Mouse (Mus musculus) midbrain, embryonic 12.5 days (tissue): ENCODE measurements around the gene Cemip2. TPM values are rescaled to one million over a fixed set of nuclear protein-coding genes. Genes with fewer than 3 reads are reported as not detected.

Experiments
- ATAC-seq: fragments of 200-750 bp; cut with Nextera tagmentation; 2 replicates; pipeline ENCODE4 v1.8.0; 2017; ENCODE audit warnings: low read depth, moderate TSS enrichment, moderate library complexity; ENCODE audit not compliant: low FRiP score
- H3K27ac ChIP-seq: fragments of 300-500 bp; sonication (generic); replicated peaks from 2 replicates; pipeline ENCODE4 v1.5.1; 2016; ENCODE audit warnings: mild to moderate bottlenecking
- H3K27me3 ChIP-seq: fragments of 300-500 bp; sonication (generic); 2 replicates; pipeline ENCODE4 v1.6.1; 2016; ENCODE audit warnings: mild to moderate bottlenecking
- H3K36me3 ChIP-seq: fragments of 300-500 bp; sonication (generic); 2 replicates; pipeline ENCODE4 v1.6.1; 2016
- H3K4me1 ChIP-seq: fragments of 300-500 bp; sonication (generic); 2 replicates; pipeline ENCODE4 v1.6.1; 2016
- H3K4me2 ChIP-seq: fragments of 300-500 bp; sonication (generic); replicated peaks from 2 replicates; pipeline ENCODE4 v1.6.1; 2016; ENCODE audit warnings: mild to moderate bottlenecking, moderate library complexity
- H3K4me3 ChIP-seq: fragments of 300-500 bp; sonication (generic); 2 replicates; pipeline ENCODE4 v1.5.1; 2016; ENCODE audit warnings: mild to moderate bottlenecking
- H3K9ac ChIP-seq: fragments of 300-500 bp; sonication (generic); replicated peaks from 2 replicates; pipeline ENCODE4 v1.6.1; 2016; ENCODE audit warnings: mild to moderate bottlenecking, moderate library complexity
- H3K9me3 ChIP-seq: fragments of 300-500 bp; sonication (generic); 2 replicates; pipeline ENCODE4 v1.6.1; 2016; ENCODE audit warnings: mild to moderate bottlenecking
- WGBS: fragments of 180-500 bp; shearing (Covaris S2); methylation state at CpG from one replicate; pipeline ENCODE4 v1.1.7; 2016; 5-methylcytosine and 5-hydroxymethylcytosine counted together
- polyA plus RNA-seq: library from polyadenylated mRNA; unstranded; fragments of >200 nt; fragmentation: Nextera tagmentation; extraction: Ambion mirVana; gene quantifications from 2 replicates; pipeline ENCODE4 v1.2.1, GENCODE M21; 2016

The Cemip2 gene
- 105 and 113 TPM in 2 replicates for polyA plus RNA-seq

DNA sequence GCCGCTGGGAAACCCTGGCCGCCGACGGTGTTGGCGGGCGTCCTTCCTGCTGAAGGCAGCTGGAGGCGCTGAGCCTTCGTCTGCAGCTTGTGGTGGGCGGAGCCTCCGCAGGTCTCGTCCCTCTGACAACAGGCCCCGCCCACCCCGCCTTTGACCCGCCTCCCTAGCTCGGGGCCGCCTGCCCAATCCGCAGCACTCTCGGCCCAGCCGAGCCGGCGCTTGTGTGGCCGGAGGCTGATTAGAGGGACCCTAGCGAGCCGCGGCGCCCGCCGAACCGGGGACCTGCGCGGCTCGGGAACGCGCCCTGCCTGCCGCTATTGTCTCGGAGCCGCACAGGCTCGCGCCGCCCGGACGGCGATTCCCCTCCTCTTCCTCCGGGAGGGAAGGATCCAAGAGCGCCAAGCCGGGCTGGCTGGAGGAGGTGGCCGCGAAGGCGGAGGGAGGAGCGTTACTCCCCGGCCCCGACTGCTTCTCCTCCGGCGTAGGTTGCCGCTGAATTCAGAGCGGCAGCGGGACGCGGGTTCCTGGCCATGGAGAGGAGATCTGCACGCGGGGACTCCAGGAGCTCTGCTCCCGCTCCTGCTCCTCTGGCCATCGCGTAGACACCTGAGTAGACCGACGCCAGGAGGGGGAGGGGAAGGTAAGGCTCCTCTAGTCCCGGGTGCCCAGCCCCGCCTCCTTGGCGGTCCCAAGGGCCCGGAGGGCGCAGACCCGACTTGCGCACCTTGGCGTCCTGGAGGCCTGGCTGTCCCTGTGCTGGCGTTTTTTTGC, at the start of gene Cemip2:
Gene Cemip2 (plus strand): TSS at position 196 of the 771 bp plus-strand sequence.
- Histone ChIP-seq H3K9ac (peak within 1 kb of the TSS; percentile 96), H3K4me1 (peaks cover 47% of the 10 kb centered on the region), H3K4me3 (peak within 1 kb of the TSS; percentile 93), H3K36me3 (no peaks in the 10 kb centered on the region), H3K27me3 (no peaks in the 10 kb centered on the region), H3K4me2 (peak within 1 kb of the TSS; percentile 89), H3K9me3 (no peaks in the 10 kb centered on the region), H3K27ac (peak within 1 kb of the TSS; percentile 95)
- ATAC-seq: peak; percentile 95
- WGBS: under 1% methylated on average over 75 of the region's 75 CpGs

DNA sequence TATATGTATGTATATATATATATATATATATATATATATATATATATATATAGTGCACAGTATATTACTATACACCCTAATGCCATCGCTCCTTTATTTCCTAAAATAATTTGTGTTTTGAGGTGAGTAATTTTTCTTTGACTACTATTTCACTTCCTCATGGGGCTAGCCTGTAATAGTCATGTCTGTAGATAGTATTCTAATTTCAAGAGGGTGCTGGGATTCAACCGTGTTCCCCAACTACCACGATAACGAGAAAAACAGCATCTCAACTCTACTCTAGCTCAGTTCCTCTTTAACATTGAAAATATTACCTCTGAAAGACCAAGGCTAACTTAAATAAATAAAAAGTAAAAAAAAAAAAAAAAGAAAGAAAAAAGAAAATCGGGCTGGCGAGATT, 49.8 kb upstream of the Cemip2 start:
- Histone ChIP-seq H3K4me1 (peaks cover 16% of the 10 kb centered on the region), H3K9ac (no peak overlapping the region), H3K9me3 (no peaks in the 10 kb centered on the region), H3K27me3 (no peaks in the 10 kb centered on the region), H3K4me2 (no peak overlapping the region), H3K27ac (no peak overlapping the region), H3K36me3 (no peaks in the 10 kb centered on the region), H3K4me3 (no peak overlapping the region)
- no peak for ATAC-seq
- WGBS: 97% methylated on average over 6 of the region's 6 CpGs

DNA sequence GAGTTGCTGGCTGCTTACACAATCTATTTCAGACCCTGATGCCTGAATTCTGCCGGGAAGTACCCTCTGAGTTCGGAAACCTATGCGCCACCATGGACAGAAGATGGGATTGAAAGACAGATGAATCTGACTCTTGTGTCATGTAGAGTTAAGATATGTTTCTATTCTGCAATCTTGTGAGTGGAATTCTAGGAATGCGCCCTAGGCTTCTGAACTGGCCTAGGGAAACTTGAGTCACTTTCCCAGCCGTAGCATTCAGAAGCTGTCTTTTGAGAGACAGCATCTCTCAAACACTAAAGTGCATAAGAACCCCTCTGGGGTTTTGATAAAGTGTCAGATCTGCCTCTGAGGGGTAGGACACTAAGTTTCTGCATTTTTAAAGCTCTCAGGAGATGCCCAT, 46.3 kb upstream of the Cemip2 start:
- H3K27ac ChIP-seq: no peak overlapping the region
- H3K4me3 ChIP-seq: no peak overlapping the region
- 84% methylated on average over 5 of the region's 5 CpGs for WGBS
- no peaks in the 10 kb centered on the region for H3K4me1 ChIP-seq
- H3K36me3 ChIP-seq: no peaks in the 10 kb centered on the region
- H3K27me3 ChIP-seq: no peaks in the 10 kb centered on the region
- H3K9me3 ChIP-seq: no peaks in the 10 kb centered on the region
- ATAC-seq: no peak
- H3K4me2 ChIP-seq: no peak overlapping the region
- no peak overlapping the region for H3K9ac ChIP-seq

DNA sequence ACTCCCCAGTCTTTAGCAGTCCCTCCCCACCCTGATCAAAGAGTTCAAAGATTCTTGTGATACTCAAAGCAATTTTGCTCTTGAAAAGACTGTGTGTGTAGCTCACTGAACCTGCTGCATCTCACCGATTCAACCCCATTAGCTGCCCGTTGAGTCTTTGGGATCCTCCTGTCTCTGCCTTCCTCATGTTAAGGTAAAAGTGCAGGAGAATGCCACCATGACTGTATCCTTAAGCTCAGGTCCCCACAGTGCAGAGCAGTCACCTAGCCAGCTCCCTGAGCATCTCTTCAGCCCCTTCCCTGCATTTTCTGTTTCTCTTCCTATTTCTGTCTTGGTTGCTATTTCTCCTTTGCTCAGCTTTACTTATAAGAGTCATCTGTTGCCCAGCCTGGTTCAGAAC, 45.0 kb upstream of the Cemip2 start:
- WGBS: 98% methylated on average over 2 of the region's 2 CpGs

DNA sequence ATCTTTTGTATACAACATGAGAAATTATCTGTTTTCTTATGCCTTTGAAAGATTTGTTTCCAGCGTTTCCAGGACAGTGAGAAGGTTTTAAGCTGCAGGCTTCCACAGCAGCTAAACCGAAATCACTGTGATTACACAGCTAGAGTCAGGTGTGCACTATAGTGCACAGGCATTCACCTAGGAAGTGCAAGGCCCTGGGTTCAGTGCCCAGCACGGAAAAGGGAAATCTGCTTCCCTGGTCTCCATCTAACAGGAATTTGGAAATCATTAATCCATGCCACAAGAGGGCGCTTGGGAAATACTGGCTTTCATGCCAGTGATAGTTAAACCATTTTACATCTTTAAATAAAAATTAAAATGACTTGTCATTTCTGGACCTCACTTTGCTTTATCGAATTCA, 44.0 kb upstream of the Cemip2 start:
- ATAC-seq: no peak
- Histone ChIP-seq H3K27me3 (no peaks in the 10 kb centered on the region), H3K9me3 (no peaks in the 10 kb centered on the region), H3K27ac (no peak overlapping the region), H3K4me2 (no peak overlapping the region), H3K36me3 (no peaks in the 10 kb centered on the region), H3K4me1 (peaks cover 3% of the 10 kb centered on the region; the same call in 1 of the 2 replicates), H3K4me3 (no peak overlapping the region), H3K9ac (no peak overlapping the region)
- WGBS: 36% methylated on average over 5 of the region's 5 CpGs

More for the DNA sequence above, 45.0 kb upstream of the Cemip2 start:
- H3K27me3 ChIP-seq: no peaks in the 10 kb centered on the region
- H3K36me3 ChIP-seq: no peaks in the 10 kb centered on the region
- H3K4me2 ChIP-seq: no peak overlapping the region
- H3K4me1 ChIP-seq: no peaks in the 10 kb centered on the region
- no peak for ATAC-seq
- H3K27ac ChIP-seq: no peak overlapping the region
- H3K9me3 ChIP-seq: no peaks in the 10 kb centered on the region
- H3K4me3 ChIP-seq: no peak overlapping the region
- no peak overlapping the region for H3K9ac ChIP-seq

DNA sequence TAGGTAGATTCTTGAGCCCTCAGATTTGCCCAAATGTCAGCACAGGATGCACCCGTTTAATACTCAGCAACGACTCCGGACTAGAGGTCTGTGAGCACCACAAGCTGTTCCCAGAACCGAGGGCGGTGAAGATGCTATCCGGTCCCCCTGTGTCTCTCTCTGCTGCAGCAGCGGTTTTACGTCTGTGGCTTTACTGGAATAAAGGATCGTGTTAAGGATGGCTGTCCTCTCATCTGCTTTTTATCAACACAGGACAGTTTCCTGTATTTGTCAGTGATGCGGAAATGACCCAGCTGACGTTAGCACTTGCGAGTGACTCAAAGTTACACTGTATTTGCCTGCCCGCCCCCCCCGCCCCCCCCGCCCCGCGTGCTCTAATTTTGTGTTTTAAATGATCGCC, 40.7 kb upstream of the Cemip2 start:
- H3K36me3 ChIP-seq: no peaks in the 10 kb centered on the region
- H3K27ac ChIP-seq: no peak overlapping the region
- H3K4me3 ChIP-seq: no peak overlapping the region
- no peak overlapping the region for H3K4me2 ChIP-seq
- peaks cover 3% of the 10 kb centered on the region; the same call in 1 of the 2 replicates for H3K4me1 ChIP-seq
- WGBS: 74% methylated on average over 18 of the region's 18 CpGs
- no peaks in the 10 kb centered on the region for H3K9me3 ChIP-seq
- H3K27me3 ChIP-seq: no peaks in the 10 kb centered on the region
- no peak overlapping the region for H3K9ac ChIP-seq
- no peak for ATAC-seq

DNA sequence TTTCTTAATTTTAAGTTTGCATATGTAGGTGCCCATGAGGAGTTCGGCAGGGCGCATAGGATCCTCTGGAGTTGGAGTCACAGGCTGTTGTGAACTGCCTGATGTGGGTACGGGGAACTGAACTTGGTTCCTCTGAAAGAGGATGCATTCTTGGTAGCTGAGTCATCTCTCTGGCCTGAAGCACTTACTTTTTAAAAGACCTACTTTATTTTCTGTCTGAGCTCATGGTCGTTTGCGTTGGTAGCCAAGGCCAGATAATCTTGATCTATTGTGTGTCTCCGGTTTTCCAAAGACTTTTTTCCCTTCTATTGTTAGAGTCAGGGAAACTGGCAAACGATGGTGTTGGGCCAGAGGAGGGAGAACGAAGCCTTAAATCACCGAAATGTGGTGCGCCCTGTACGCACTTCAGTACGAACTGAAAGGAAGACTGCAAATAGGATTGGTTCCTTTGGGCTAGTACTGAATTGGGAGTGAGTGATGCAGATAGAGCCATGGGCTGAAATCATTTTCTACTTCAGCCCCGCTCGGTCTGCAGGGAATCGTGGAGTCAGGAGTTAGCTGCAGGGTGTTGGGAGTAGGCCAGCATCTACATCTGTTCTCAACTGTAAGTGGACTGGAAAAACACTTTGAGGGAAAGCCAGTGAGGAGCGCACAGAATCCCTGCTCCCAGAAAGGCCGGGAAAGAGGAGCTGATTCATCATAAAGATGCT, 40.1 kb upstream of the Cemip2 start:
- no peak for ATAC-seq
- 64% methylated on average over 17 of the region's 17 CpGs for WGBS

DNA sequence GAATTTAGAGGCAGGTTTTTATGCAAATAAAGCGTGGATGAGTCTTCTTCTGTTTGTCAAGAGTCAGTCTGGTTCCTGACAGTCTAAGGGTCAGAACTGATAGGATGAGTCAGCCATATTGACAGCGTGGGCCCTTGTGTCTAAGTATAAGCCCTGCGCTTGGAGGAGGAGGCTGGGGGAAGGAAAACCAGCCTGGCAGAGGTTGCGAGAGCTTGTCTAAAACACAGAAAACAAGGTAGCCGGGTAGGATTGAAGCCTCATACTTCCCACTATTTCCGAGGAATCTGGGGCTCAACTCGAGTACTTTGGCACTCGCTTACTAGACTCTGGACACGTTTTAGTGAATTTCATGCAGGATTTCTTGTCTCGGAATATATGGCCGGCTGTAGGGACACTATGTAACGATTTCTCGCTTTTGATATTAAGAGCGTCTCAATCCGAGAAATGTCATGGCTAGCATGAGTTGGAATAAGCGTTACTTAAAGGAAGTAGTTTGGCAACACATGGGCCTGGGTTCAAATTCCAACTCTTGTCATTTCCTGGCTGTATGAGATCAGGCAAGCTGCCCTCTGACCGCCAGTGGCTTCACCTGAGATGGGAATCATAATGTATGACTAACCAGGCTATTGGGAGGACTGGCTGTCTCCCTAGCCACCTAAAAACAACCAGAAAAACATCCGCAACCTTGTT, 39.4 kb upstream of the Cemip2 start:
- ATAC-seq: no peak
- H3K4me2 ChIP-seq: no peak overlapping the region
- H3K27me3 ChIP-seq: no peaks in the 10 kb centered on the region
- no peaks in the 10 kb centered on the region for H3K9me3 ChIP-seq
- H3K4me3 ChIP-seq: no peak overlapping the region
- no peak overlapping the region for H3K9ac ChIP-seq
- H3K4me1 ChIP-seq: peaks cover 3% of the 10 kb centered on the region; the same call in 1 of the 2 replicates
- H3K27ac ChIP-seq: no peak overlapping the region
- WGBS: 92% methylated on average over 18 of the region's 18 CpGs
- H3K36me3 ChIP-seq: no peaks in the 10 kb centered on the region

More for the DNA sequence above, 40.1 kb upstream of the Cemip2 start:
- Histone ChIP-seq H3K27me3 (no peaks in the 10 kb centered on the region), H3K36me3 (no peaks in the 10 kb centered on the region), H3K4me2 (no peak overlapping the region), H3K9ac (no peak overlapping the region), H3K27ac (no peak overlapping the region), H3K4me1 (peaks cover 3% of the 10 kb centered on the region; the same call in 1 of the 2 replicates), H3K4me3 (no peak overlapping the region), H3K9me3 (no peaks in the 10 kb centered on the region)

DNA sequence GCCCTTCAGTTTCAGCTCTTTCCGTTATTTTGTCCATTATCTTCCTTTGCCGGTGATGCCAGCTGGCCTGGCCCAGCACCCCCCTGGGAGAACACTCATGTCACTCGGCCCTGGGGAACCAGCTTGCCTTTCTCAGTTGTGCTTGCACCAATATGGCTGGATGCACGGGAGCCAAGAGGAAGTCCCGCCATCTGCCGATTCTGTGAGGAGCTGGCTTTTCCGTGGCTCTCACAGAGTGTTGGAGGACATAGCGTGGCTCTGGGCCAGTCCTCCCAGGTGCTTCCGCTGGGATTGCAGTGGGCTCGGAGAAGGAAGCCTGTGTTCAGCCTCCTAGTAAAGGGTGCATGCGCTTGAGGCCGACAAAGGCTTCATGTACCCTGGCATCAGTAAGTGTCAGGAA, 36.0 kb upstream of the Cemip2 start:
- H3K9ac ChIP-seq: no peak overlapping the region
- no peaks in the 10 kb centered on the region for H3K36me3 ChIP-seq
- no peak overlapping the region for H3K4me2 ChIP-seq
- no peaks in the 10 kb centered on the region for H3K27me3 ChIP-seq
- 86% methylated on average over 12 of the region's 12 CpGs for WGBS
- no peak overlapping the region for H3K27ac ChIP-seq
- H3K4me3 ChIP-seq: no peak overlapping the region
- no peaks in the 10 kb centered on the region for H3K9me3 ChIP-seq
- no peak for ATAC-seq
- H3K4me1 ChIP-seq: peaks cover 3% of the 10 kb centered on the region; the same call in 1 of the 2 replicates

DNA sequence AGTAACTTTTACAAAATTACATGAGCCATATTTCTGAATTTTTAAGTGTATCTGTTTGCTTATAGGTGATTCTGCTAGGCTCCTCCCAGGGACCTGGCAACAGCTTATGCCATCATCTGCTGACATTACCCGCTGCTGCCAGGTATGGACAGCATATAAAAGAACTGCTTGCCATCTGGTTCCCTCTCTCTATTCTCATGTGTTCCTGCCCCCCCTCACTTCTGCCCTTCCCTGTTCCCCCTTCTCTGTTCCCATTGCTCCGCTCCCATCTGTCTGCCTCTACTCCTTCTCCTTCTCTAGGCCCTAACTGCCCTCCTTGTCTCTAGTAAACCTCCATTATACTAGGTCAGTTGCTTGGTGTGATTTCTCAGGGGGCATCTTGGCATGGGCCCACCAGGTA, 32.6 kb upstream of the Cemip2 start:
- Histone ChIP-seq H3K27me3 (no peaks in the 10 kb centered on the region), H3K4me3 (no peak overlapping the region), H3K36me3 (no peaks in the 10 kb centered on the region), H3K9ac (no peak overlapping the region), H3K4me2 (no peak overlapping the region), H3K4me1 (no peaks in the 10 kb centered on the region), H3K27ac (no peak overlapping the region), H3K9me3 (no peaks in the 10 kb centered on the region)
- 95% methylated on average over 2 of the region's 2 CpGs for WGBS
- no peak for ATAC-seq

DNA sequence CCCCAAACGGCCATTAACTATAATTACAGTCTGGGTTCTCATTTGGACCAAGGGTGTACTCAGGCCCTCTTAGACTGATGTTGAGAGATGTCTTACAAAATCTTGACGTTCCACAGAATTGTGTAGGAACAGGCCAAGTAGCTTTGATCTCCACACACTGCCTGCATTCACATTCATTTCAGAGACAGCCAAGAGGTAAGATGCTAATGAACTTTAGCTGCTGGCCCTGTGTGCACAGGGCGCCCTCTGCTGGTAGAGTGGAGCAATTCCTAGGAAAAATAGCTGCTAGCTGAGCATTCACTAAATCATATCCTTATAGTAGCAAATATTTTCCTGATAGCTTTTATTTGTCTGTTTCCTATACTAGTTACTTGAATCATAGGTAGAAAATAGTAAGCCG, 30.8 kb upstream of the Cemip2 start:
- Histone ChIP-seq H3K4me2 (no peak overlapping the region), H3K4me3 (no peak overlapping the region), H3K27ac (no peak overlapping the region), H3K4me1 (no peaks in the 10 kb centered on the region), H3K9ac (no peak overlapping the region), H3K27me3 (no peaks in the 10 kb centered on the region), H3K9me3 (no peaks in the 10 kb centered on the region), H3K36me3 (no peaks in the 10 kb centered on the region)
- 28% methylated on average over 4 of the region's 4 CpGs for WGBS
- ATAC-seq: peak; percentile 69; the same call in 1 of the 2 replicates

DNA sequence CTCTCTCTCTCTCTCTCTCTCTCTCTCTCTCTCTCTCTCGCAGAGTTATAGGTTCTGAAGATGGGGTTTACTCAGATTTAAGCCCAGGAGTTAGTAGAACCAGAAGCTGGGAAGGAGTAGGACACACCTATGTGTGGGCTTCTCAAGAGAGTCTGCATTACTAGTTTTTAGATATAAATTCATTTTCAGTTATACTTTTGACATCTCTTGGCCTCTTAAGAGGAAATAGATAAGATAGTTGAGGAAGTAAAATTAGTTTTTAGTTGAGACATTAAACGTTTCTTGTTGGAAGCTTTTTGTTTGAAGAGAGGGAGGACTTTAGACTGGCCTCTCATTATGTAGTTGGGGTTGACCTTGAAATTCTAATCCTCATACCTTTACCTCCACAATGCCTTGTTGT, 28.0 kb upstream of the Cemip2 start:
- Histone ChIP-seq H3K4me1 (no peaks in the 10 kb centered on the region), H3K4me3 (no peak overlapping the region), H3K4me2 (no peak overlapping the region), H3K27me3 (no peaks in the 10 kb centered on the region), H3K9me3 (no peaks in the 10 kb centered on the region), H3K9ac (no peak overlapping the region), H3K27ac (no peak overlapping the region), H3K36me3 (no peaks in the 10 kb centered on the region)
- no peak for ATAC-seq
- WGBS: 55% methylated on average over 2 of the region's 2 CpGs
